Mouse (Mus musculus): ENCODE data around the gene Cpsf4. TPM values are rescaled to one million over a fixed set of nuclear protein-coding genes. Genes with fewer than 3 reads are reported as not detected.
"Not testable (repeated sequence)": the region's sequence is repeated elsewhere in the genome, so short reads cannot be mapped to it uniquely, and the experiment has no call there.

The Cpsf4 gene
- polyA plus RNA-seq, 1 experiment from 2014 or later = 36.3 TPM

DNA sequence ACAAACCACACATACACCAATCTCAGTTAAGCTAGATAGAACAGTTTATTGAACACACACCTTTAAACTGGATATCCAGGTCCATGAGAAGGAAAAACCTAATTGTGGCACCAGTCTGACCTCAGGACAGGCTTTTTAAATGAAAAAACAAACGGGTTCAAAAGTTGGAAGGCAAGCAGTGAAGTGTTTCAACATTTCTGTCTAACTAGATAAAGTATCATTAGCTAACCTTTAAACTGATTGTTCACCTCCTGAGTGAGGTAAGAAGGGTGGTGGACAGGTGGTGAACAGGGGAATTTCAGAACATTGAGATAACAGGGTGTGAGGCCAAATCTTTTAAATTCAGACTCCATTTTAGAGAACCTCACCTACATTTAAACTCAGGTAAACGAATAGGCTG, 59.4 kb downstream of the Cpsf4 start:
- no peak overlapping the region for H3K4me3 ChIP-seq (replicated peaks; ENCODE audit: low read length)
- H3K4me1 ChIP-seq (ENCODE audit: control insufficient read depth, insufficient read depth, low read length) = no peaks in the 10 kb centered on the region
- H3K27me3 ChIP-seq (ENCODE audit: control insufficient read depth, insufficient read depth, low read length) = no peaks in the 10 kb centered on the region
- 47% methylated on average over 2 of the region's 2 CpGs for WGBS
- no peak overlapping the region for H3K4me2 ChIP-seq (ENCODE audit: low read depth, low read length)
- ATAC-seq (ENCODE audit: insufficient read depth, low FRiP score) = no peak
- no peak overlapping the region for H3K27ac ChIP-seq (ENCODE audit: low read length)
- peaks cover 3% of the 10 kb centered on the region; the same call in 1 of the 2 replicates for H3K36me3 ChIP-seq (ENCODE audit: control insufficient read depth, insufficient read depth, low read length)
- no peaks in the 10 kb centered on the region for H3K9me3 ChIP-seq (replicated peaks; ENCODE audit: control insufficient read depth, low read length)
- no peak overlapping the region for H3K9ac ChIP-seq (ENCODE audit: low read length)

DNA sequence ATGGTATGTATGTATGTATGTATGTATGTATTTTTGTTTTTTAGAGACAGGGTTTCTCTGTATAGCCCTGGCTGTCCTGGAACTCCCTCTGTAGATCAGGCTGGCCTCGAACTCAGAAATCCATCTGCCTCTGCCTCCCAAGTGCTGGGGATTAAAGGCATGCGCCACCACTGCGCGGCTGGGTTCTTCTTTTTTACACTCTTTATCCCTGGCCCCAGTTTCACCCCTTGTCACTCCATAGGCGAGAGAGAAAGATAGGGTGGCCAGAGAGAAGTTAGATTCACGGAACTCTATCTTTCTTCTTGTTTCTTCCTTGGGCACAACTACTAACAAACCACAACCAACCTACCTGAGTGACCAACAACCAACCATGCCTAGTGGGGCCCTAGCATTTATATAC, 62.3 kb downstream of the Cpsf4 start:
- 82% methylated on average over 6 of the region's 6 CpGs for WGBS
- H3K36me3 ChIP-seq (ENCODE audit: control insufficient read depth, insufficient read depth, low read length); H3K4me3 ChIP-seq (replicated peaks; ENCODE audit: low read length); H3K27ac ChIP-seq (ENCODE audit: low read length); H3K9ac ChIP-seq (ENCODE audit: low read length); H3K4me2 ChIP-seq (ENCODE audit: low read depth, low read length); H3K4me1 ChIP-seq (ENCODE audit: control insufficient read depth, insufficient read depth, low read length); H3K27me3 ChIP-seq (ENCODE audit: control insufficient read depth, insufficient read depth, low read length); ATAC-seq (ENCODE audit: insufficient read depth, low FRiP score); H3K9me3 ChIP-seq (replicated peaks; ENCODE audit: control insufficient read depth, low read length): not testable (repeated sequence)

DNA sequence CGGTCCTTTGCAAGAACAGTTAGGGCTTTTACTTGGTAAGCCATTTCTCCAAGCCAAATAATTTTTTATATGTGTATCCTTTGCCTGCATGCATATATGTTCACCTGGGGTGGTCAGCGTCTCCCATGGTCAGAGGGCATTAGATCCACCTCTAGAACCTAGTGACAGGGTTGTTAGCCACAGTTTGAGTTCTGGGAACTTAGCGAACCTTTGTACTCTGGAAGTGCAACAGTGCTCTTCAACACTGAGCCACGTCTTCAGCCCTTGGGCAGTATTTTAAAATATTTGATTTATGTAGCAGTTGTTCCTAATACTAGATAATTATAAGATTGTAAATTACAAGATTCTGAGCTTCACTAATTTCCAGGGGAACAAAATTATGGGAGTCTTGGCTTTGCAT, 63.6 kb downstream of the Cpsf4 start:
- peak overlapping the region; percentile 85 for H3K4me2 ChIP-seq (ENCODE audit: low read depth, low read length)
- WGBS = 85% methylated on average over 4 of the region's 4 CpGs
- H3K36me3 ChIP-seq (ENCODE audit: control insufficient read depth, insufficient read depth, low read length) = peaks cover 17% of the 10 kb centered on the region
- ATAC-seq (ENCODE audit: insufficient read depth, low FRiP score) = no peak
- peak overlapping the region; percentile 97; the same call in 1 of the 2 replicates for H3K4me3 ChIP-seq (replicated peaks; ENCODE audit: low read length)
- H3K9me3 ChIP-seq (replicated peaks; ENCODE audit: control insufficient read depth, low read length) = no peaks in the 10 kb centered on the region
- H3K4me1 ChIP-seq (ENCODE audit: control insufficient read depth, insufficient read depth, low read length) = peaks cover 6% of the 10 kb centered on the region; the same call in 1 of the 2 replicates
- peak overlapping the region; percentile 87 for H3K27ac ChIP-seq (ENCODE audit: low read length)
- no peaks in the 10 kb centered on the region for H3K27me3 ChIP-seq (ENCODE audit: control insufficient read depth, insufficient read depth, low read length)
- H3K9ac ChIP-seq (ENCODE audit: low read length) = no peak overlapping the region

DNA sequence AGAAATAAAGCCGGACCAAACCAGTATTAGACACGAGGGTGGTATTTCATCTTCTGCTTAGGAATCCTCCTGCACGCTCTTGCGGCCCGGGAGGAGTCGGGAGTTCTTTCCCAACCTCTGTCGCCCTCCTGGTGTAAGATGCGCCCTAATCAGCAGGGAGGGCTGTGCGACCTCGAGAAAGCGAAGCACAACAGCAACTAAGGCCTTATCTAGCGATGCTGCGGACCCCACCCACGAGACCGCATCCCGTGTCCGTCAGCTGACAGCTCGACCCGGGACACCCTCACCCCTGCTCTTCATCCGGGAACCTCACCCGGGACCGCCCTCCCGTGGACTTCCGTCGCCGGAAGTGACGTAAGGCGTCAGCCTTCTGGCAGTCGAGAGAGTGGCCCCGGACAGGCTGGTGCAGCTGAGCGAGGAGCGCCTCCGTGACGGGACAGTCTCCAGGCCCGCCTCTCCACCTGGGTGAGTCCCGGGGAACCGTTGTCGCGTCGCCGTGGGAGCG, 64.4 kb downstream of the Cpsf4 start, which contains the start of gene Zfp655:
Zfp655 (plus strand) TSS at position 349 of the 505 bp plus-strand sequence.
- H3K27ac ChIP-seq (ENCODE audit: low read length) = peak within 1 kb of the TSS; percentile 87
- WGBS = under 1% methylated on average over 42 of the region's 42 CpGs

More for the DNA sequence above, 64.4 kb downstream of the Cpsf4 start, which contains the start of gene Zfp655:
- Histone ChIP-seq H3K36me3 (ENCODE audit: control insufficient read depth, insufficient read depth, low read length) (peaks cover 20% of the 10 kb centered on the region), H3K9me3 (replicated peaks; ENCODE audit: control insufficient read depth, low read length) (no peaks in the 10 kb centered on the region), H3K4me2 (ENCODE audit: low read depth, low read length) (peak within 1 kb of the TSS; percentile 85), H3K27me3 (ENCODE audit: control insufficient read depth, insufficient read depth, low read length) (no peaks in the 10 kb centered on the region), H3K4me1 (ENCODE audit: control insufficient read depth, insufficient read depth, low read length) (peaks cover 6% of the 10 kb centered on the region; the same call in 1 of the 2 replicates), H3K4me3 (replicated peaks; ENCODE audit: low read length) (peak within 1 kb of the TSS; percentile 97), H3K9ac (ENCODE audit: low read length) (peak within 1 kb of the TSS; percentile 98)
- ATAC-seq (ENCODE audit: insufficient read depth, low FRiP score) = peak; percentile 98

Other genes with a start within 250 kb of the Cpsf4 start
- gene Smurf1, start 201.4 kb upstream of the Cpsf4 start, polyA plus RNA-seq (2015; fragmentation: Nextera tagmentation; extraction: Ambion mirVana) = 7.0 and 7.7 TPM in 2 replicates
- not detected in 2 replicates for gene Gm4871, start 134.5 kb upstream of the Cpsf4 start, polyA plus RNA-seq (2015; fragmentation: Nextera tagmentation; extraction: Ambion mirVana)
- gene 1700018F24Rik, start 124.2 kb upstream of the Cpsf4 start, polyA plus RNA-seq (2015; fragmentation: Nextera tagmentation; extraction: Ambion mirVana) = not detected in 2 replicates
- 148 and 155 TPM in 2 replicates for gene Arpc1a, start 83.4 kb upstream of the Cpsf4 start, polyA plus RNA-seq (2015; fragmentation: Nextera tagmentation; extraction: Ambion mirVana)
- gene Kpna7, start 83.2 kb upstream of the Cpsf4 start, polyA plus RNA-seq (2015; fragmentation: Nextera tagmentation; extraction: Ambion mirVana) = 0.08 and 0.27 TPM in 2 replicates
- gene Arpc1b, start 53.0 kb upstream of the Cpsf4 start, polyA plus RNA-seq (2015; fragmentation: Nextera tagmentation; extraction: Ambion mirVana) = 381 and 399 TPM in 2 replicates
- 77.8 and 81.4 TPM in 2 replicates for gene Pdap1, start 27.0 kb upstream of the Cpsf4 start, polyA plus RNA-seq (2015; fragmentation: Nextera tagmentation; extraction: Ambion mirVana)
- 147 and 167 TPM in 2 replicates for gene Bud31, start 26.9 kb upstream of the Cpsf4 start, polyA plus RNA-seq (2015; fragmentation: Nextera tagmentation; extraction: Ambion mirVana)
- gene Ptcd1, start 105 bp upstream of the Cpsf4 start, polyA plus RNA-seq (2015; fragmentation: Nextera tagmentation; extraction: Ambion mirVana) = 15.1 and 17.4 TPM in 2 replicates
- gene Atp5j2, start 24.8 kb downstream of the Cpsf4 start, polyA plus RNA-seq (2015; fragmentation: Nextera tagmentation; extraction: Ambion mirVana) = 705 and 758 TPM in 2 replicates
- gene Zkscan14, start 34.7 kb downstream of the Cpsf4 start, polyA plus RNA-seq (2015; fragmentation: Nextera tagmentation; extraction: Ambion mirVana) = 8.5 and 9.3 TPM in 2 replicates
- 11.1 and 11.3 TPM in 2 replicates for gene Zkscan5, start 37.3 kb downstream of the Cpsf4 start, polyA plus RNA-seq (2015; fragmentation: Nextera tagmentation; extraction: Ambion mirVana)
- 33.8 and 34.2 TPM in 2 replicates for gene Zfp655, start 64.5 kb downstream of the Cpsf4 start, polyA plus RNA-seq (2015; fragmentation: Nextera tagmentation; extraction: Ambion mirVana)
- 0.21 and 0.36 TPM in 2 replicates for gene Zscan25, start 113.3 kb downstream of the Cpsf4 start, polyA plus RNA-seq (2015; fragmentation: Nextera tagmentation; extraction: Ambion mirVana)
- not detected in 2 replicates for gene Cyp3a57, start 178.1 kb downstream of the Cpsf4 start, polyA plus RNA-seq (2015; fragmentation: Nextera tagmentation; extraction: Ambion mirVana)